Mouse (Mus musculus) forebrain, postnatal 0 days (tissue): ENCODE results near the gene Mex3a. TPM values are rescaled to one million over a fixed set of nuclear protein-coding genes. Genes with fewer than 3 reads are reported as not detected.

Source experiments
- ATAC-seq: fragments of 200-750 bp; cut with Nextera tagmentation; 2 replicates; pipeline ENCODE4 v1.8.0; 2017; ENCODE audit warnings: mild to moderate bottlenecking, moderate library complexity
- DNase-seq: peaks from one replicate; pipeline ENCODE4 v3.0.0-alpha.2; 2015
- H3K27ac ChIP-seq: fragments of 300-500 bp; sonication (generic); 2 replicates; pipeline ENCODE4 v1.5.1; 2014; ENCODE audit warnings: low read depth, mild to moderate bottlenecking, antibody characterized with exemption, low read length, moderate library complexity, mixed read lengths
- H3K27me3 ChIP-seq: fragments of 300-500 bp; sonication (generic); 2 replicates; pipeline ENCODE4 v1.6.1; 2014; ENCODE audit warnings: mild to moderate bottlenecking, low read length, mixed read lengths; ENCODE audit not compliant: insufficient read depth
- H3K36me3 ChIP-seq: fragments of 300-500 bp; sonication (generic); 2 replicates; pipeline ENCODE4 v1.6.1; 2014; ENCODE audit warnings: mild to moderate bottlenecking, moderate library complexity; ENCODE audit not compliant: insufficient read depth
- H3K4me1 ChIP-seq: fragments of 300-500 bp; sonication (generic); 2 replicates; pipeline ENCODE4 v1.6.1; 2014; ENCODE audit warnings: antibody characterized with exemption; ENCODE audit not compliant: insufficient read depth
- H3K4me2 ChIP-seq: fragments of 300-500 bp; sonication (generic); 2 replicates; pipeline ENCODE4 v1.6.1; 2014; ENCODE audit warnings: low read depth, mild to moderate bottlenecking, moderate library complexity
- H3K4me3 ChIP-seq: fragments of 300-500 bp; sonication (generic); 2 replicates; pipeline ENCODE4 v1.5.1; 2014; ENCODE audit warnings: low read depth, low read length, mixed read lengths
- H3K9ac ChIP-seq: fragments of 300-500 bp; sonication (generic); 2 replicates; pipeline ENCODE4 v1.6.1; 2014; ENCODE audit warnings: mild to moderate bottlenecking
- H3K9me3 ChIP-seq: fragments of 300-500 bp; sonication (generic); 2 replicates; pipeline ENCODE4 v1.6.1; 2016; ENCODE audit warnings: low read length
- CTCF ChIP-seq: sonication (generic); IDR thresholded peaks from 2 replicates; pipeline ENCODE4 v1.5.1; 2016; ENCODE audit warnings: antibody characterized with exemption, control low read depth, low read depth
- WGBS: fragments of 180-500 bp; shearing (Covaris S2); extraction: QIAGEN DNeasy Blood & Tissue Kit; methylation state at CpG from one replicate; pipeline ENCODE4 v1.1.7; 2014; 5-methylcytosine and 5-hydroxymethylcytosine counted together
- polyA plus RNA-seq: library from polyadenylated mRNA; unstranded; fragments of >200 nt; fragmentation: Nextera tagmentation; extraction: Ambion mirVana; gene quantifications from 2 replicates; pipeline ENCODE4 v1.2.1, GENCODE M21; 2015
- total RNA-seq: library from RNA; depleted of rRNA; stranded (reverse); fragments of >200 nt; gene quantifications from 2 replicates; pipeline ENCODE4 v1.2.3, GENCODE M21; 2014

The Mex3a gene
- total and polyA plus RNA-seq, 2 experiments from 2014 or later = 20.5 to 71.9 TPM

DNA sequence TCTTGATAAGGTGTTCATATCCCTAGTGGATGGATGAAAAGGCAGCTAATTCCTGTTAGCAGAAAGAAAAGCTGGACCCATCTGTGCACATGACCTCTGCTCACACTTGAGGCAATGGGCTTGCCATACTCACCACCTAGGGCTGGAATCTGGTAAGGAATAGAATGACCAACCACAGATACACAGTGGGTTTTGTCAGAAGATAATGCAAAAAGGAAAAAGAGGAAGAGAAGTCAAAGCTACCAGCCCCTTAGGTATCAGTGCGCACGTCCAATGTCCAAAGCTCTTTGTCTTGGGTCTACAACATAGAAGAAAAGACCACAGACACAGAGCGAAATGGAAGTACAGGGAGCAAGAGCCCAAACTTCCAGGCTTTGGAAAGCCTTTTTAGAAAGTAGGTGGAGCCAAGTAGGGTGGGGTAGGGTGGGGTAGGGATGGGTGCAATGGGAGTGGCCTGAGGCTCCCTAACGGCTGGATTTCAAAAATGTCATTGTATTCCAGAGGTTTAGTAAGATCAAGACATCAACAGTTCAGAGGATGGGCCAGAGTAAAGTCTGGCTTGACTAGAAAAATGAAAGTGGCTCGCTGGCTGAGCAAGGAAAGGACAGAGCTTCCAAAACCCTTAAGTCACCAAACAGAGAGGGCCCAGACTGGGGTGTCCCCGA lies 30.7 kb upstream of the Mex3a start:
- H3K36me3 ChIP-seq = no peaks in the 10 kb centered on the region
- no peak for TF ChIP-seq CTCF
- 63% methylated on average over 6 of the region's 6 CpGs for WGBS
- no peak overlapping the region for H3K27ac ChIP-seq
- peak overlapping the region; percentile 63 for H3K4me3 ChIP-seq
- peak overlapping the region; percentile 96 for H3K4me2 ChIP-seq
- no peak overlapping the region for H3K9ac ChIP-seq
- ATAC-seq (no peak), DNase-seq (no peak)
- no peaks in the 10 kb centered on the region for H3K9me3 ChIP-seq
- peaks cover 17% of the 10 kb centered on the region for H3K4me1 ChIP-seq
- H3K27me3 ChIP-seq = no peaks in the 10 kb centered on the region; the same call in 1 of the 2 replicates

DNA sequence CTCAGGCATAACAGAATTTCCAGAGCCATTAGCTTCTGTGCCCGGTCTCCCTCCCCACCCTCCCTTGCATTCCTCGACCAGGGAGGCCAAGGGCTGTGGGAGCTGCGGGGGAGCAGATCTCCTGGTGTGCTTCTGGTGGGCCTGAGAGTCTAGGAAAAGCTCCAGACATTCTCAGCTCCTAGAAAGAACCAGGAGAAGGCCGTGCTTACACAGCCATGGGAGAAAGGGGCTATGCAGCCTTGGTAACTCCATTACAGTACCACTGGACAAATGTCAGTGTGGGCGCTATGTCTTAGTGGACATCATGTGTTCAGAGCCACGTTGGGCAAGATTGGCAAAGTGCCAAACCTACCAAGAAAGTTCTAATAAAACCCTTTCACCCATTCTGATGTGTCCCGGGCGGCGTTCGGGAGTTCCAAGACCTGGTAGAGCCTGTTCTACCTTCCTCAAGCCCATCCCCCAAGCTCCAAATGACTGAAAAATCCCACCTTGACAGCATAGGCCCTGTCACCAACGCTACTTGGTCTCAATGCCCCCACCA lies 30.1 kb upstream of the Mex3a start:
- Histone ChIP-seq H3K9me3 (no peaks in the 10 kb centered on the region), H3K4me3 (peak overlapping the region; percentile 63), H3K9ac (peak overlapping the region; percentile 67), H3K4me1 (peaks cover 17% of the 10 kb centered on the region), H3K36me3 (no peaks in the 10 kb centered on the region), H3K27ac (no peak overlapping the region), H3K27me3 (no peaks in the 10 kb centered on the region; the same call in 1 of the 2 replicates), H3K4me2 (peak overlapping the region; percentile 96)
- TF ChIP-seq CTCF = no peak
- 16% methylated on average over 11 of the region's 11 CpGs for WGBS
- ATAC-seq (no peak), DNase-seq (no peak)

DNA sequence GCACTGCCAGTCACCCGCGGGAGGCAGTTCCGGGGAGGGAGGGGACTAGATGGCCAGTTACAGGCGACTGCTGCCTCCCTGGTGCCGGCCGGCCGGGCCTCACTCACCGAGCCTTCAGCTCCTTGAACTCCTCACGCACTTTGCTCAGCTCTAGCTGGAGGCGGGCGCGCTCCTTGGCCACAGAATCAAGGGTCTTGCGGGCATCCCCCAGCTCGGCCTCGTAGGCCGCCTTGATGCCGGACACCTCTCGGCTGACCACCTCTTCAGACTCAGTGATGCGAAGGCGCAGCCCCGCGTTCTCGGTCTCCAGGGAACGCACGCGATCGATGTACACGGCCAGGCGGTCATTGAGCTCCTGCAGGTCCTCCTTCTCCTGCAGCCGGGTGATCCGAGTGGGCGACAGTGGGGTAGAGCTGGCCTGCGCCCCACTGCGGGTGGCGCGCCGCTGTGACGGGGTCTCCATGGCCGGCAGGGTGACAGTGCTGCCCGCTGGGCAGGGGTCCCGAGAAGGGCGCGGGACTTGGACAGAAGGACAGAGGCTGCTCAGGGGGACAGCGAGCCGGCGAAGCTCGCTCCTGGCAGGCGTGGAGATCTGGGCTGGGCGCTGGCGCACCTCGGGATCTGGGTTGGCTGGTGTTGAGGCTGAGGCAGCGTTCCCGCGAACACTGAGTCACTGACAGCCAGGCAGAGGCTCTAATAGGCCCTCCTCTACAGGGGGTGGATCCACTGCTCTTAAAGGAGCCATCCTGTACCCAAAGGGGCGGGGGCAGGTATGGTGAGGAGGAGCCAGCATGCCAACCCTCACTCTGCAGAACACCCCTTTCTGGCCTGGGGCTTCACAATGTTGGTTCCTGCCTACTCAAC lies 29.3 kb upstream of the Mex3a start:
- H3K27ac ChIP-seq = peak overlapping the region; percentile 66
- H3K27me3 ChIP-seq = no peaks in the 10 kb centered on the region; the same call in 1 of the 2 replicates
- 0 out of 2 replicates have a peak, but pooled peaks have one; percentile 1 for TF ChIP-seq CTCF
- WGBS = under 1% methylated on average over 55 of the region's 55 CpGs
- peak overlapping the region; percentile 63 for H3K4me3 ChIP-seq
- H3K36me3 ChIP-seq = no peaks in the 10 kb centered on the region
- H3K4me2 ChIP-seq = peak overlapping the region; percentile 96
- ATAC-seq (peak; percentile 99), DNase-seq (peak; percentile 89)
- peaks cover 17% of the 10 kb centered on the region for H3K4me1 ChIP-seq
- peak overlapping the region; percentile 67 for H3K9ac ChIP-seq
- no peaks in the 10 kb centered on the region for H3K9me3 ChIP-seq

- Histone ChIP-seq H3K4me3 (peak overlapping the region; percentile 63; the same call in 1 of the 2 replicates), H3K36me3 (no peaks in the 10 kb centered on the region), H3K4me1 (peaks cover 17% of the 10 kb centered on the region), H3K27me3 (no peaks in the 10 kb centered on the region; the same call in 1 of the 2 replicates), H3K9me3 (no peaks in the 10 kb centered on the region), H3K27ac (peak overlapping the region; percentile 66), H3K4me2 (peak overlapping the region; percentile 96), H3K9ac (peak overlapping the region; percentile 67; the same call in 1 of the 2 replicates)
- DNase-seq (no peak), ATAC-seq (0 out of 2 replicates have a peak, but pooled peaks have one; percentile 5)
- 22% methylated on average over 4 of the region's 4 CpGs for WGBS
- TF ChIP-seq CTCF = no peak
These were observed 28.7 kb upstream of the Mex3a start for GRCm38 (mm10) chr3:88503505-88503863.

DNA sequence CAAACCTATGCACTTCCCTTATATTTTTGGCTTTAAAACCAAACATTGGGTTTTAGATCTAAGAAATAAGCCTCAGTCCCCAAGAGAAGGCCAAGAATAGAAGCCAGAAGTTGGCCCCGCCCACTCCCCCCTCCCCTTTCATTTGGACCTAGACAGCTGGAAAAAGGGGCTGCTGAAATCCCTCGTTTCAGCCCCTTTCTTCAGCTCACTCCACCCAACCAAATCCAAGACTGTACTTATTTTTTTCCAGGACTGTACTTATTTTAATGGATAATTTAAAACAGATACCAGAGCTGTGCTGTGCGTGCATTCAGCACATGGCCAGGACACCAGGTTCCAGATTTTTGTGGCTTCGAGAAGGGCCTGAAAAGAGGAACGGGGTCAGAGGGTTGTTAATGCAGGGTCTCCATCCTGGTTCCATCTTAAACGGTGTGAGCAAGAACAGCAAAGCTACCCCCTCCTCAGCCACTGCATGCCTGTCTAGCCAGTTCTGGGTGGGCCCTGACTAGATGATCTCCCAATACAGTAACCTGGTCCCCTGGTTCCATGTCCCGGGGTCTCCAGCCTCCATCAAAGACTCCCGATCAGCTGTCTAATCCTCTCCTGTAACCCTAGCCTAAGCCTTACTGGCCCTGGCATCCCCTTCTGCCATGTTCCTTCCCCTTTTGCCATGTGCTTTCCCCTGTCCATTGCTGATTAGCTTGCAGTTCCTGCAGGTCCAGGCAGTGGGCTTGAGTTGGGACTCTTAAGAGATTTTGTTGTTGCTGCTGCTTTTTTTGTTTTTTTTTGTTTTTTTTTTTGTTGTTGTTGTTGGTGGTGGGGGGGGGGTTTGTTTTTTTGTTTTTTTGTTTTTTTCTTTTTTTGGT lies 28.1 kb upstream of the Mex3a start:
- WGBS = 51% methylated on average over 8 of the region's 8 CpGs
- H3K27ac ChIP-seq = no peak overlapping the region
- H3K27me3 ChIP-seq = no peaks in the 10 kb centered on the region; the same call in 1 of the 2 replicates
- TF ChIP-seq CTCF = no peak
- no peaks in the 10 kb centered on the region for H3K9me3 ChIP-seq
- peaks cover 17% of the 10 kb centered on the region for H3K4me1 ChIP-seq
- H3K4me3 ChIP-seq = no peak overlapping the region
- no peak overlapping the region for H3K9ac ChIP-seq
- DNase-seq = no peak
- H3K36me3 ChIP-seq = no peaks in the 10 kb centered on the region
- ATAC-seq = no peak
- 0 out of 2 replicates have a peak overlapping the region, but pooled peaks have one; percentile 96 for H3K4me2 ChIP-seq

DNA sequence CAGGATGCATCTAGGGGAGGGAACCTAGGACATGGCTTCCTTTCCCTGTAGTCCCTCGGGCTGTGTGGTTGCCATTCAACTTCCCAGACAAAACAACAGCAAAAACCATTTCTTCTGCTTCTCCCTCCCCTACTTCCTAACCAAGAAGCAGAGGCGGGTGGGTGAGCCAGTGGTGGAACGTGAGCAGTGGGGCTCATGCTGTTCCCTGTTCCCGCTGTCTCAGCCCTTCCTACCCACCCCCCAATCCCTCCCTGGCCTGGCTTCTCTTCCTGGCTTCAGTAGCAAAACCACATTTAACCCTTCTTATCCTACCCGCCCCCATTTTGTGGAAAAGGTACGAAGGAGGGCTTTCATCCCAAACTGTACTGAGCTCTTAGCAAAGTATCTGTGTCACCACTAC lies 27.1 kb upstream of the Mex3a start:
- 65% methylated on average over 6 of the region's 6 CpGs for WGBS
- Histone ChIP-seq H3K27ac (no peak overlapping the region), H3K36me3 (no peaks in the 10 kb centered on the region), H3K4me2 (no peak overlapping the region), H3K9me3 (no peaks in the 10 kb centered on the region), H3K4me3 (no peak overlapping the region), H3K9ac (no peak overlapping the region), H3K4me1 (peaks cover 23% of the 10 kb centered on the region), H3K27me3 (no peaks in the 10 kb centered on the region; the same call in 1 of the 2 replicates)
- ATAC-seq (no peak), DNase-seq (no peak)
- no peak for TF ChIP-seq CTCF
